ENCODE assay signal across 18 mouse cellular contexts in genomic region chr14:78062484-78062883, GRCm38 (mm10). TPM values are rescaled to one million over a fixed set of nuclear protein-coding genes. Genes with fewer than 3 reads are reported as not detected.
"Had no signal": no experiment of that assay in that cellular context is flagged by ENCODE, and none has a peak within 500 bp of the region (broad histone marks: within the 10 kb centered on the region; RNA-seq: fewer than 3 reads in every experiment).

No protein-coding gene starts in this region.

- ATAC-seq: hindbrain, embryonic 16.5 days had no signal

- H3K9me3 ChIP-seq: limb, embryonic 10.5 days; midbrain, embryonic 12.5 days; stomach, embryonic 15.5 days had no signal

- H3K36me3 ChIP-seq: limb, embryonic 10.5 days; midbrain, embryonic 12.5 days; stomach, embryonic 15.5 days had no signal

- H3K4me2 ChIP-seq: liver, embryonic 11.5 days; lung, embryonic 14.5 days; midbrain, embryonic 12.5 days; stomach, embryonic 15.5 days had no signal

- H3K9ac ChIP-seq: lung, embryonic 14.5 days; midbrain, embryonic 12.5 days; stomach, embryonic 15.5 days had no signal

- H3K4me1 ChIP-seq: megakaryocyte, embryonic 14.5 days; midbrain, embryonic 12.5 days; stomach, embryonic 15.5 days had no signal

- H3K4me3 ChIP-seq: layer of hippocampus, adult 2 months; limb, embryonic 10.5 days; megakaryocyte, embryonic 14.5 days; midbrain, embryonic 12.5 days; stomach, embryonic 15.5 days had no signal

- H3K27me3 ChIP-seq: midbrain, embryonic 12.5 days; stomach, embryonic 15.5 days had no signal

- DNase-seq: lung, embryonic 14.5 days; lung, postnatal 10 days; right cerebral cortex, postnatal 4 days; spleen, adult 18-20 months; thymus, adult 2 months; thymus, postnatal 36 days had no signal

- H3K27ac ChIP-seq: layer of hippocampus, adult 2 months; limb, embryonic 10.5 days; macrophage; midbrain, embryonic 12.5 days; stomach, embryonic 15.5 days had no signal

RNA-seq across cellular contexts. Expression of gene Fam216b, which starts 26.3 kb away (rescaled TPM):
- polyA plus RNA-seq: intestine, embryonic 14.5 days; limb, embryonic 10.5 days; limb, embryonic 14.5 days; liver, embryonic 11.5 days; liver, embryonic 16.5 days; lung, embryonic 14.5 days; macrophage; midbrain, embryonic 12.5 days; stomach, embryonic 15.5 days; testis, adult 2 months had no signal
